Mouse (Mus musculus): ENCODE measurements at regions not wholly inside any gene's neighbourhood (a gene's known extent, or its start where the extent isn't known, plus 50 kb on each side); places are given as distances from the start of the nearest gene placed in this dataset.

- no peak overlapping the region for H3K27ac ChIP-seq (ENCODE audit: control insufficient read depth, insufficient read depth, low read depth, low read length, poor library complexity)
- no peak overlapping the region for H3K4me3 ChIP-seq (replicated peaks; ENCODE audit: control insufficient read depth, low read depth, low read length)
- no peaks in the 10 kb centered on the region for H3K4me1 ChIP-seq (ENCODE audit: control insufficient read depth, insufficient read depth, low read length)
- TF ChIP-seq POLR2A (IDR thresholded peaks at IDR 0.05; ENCODE audit: borderline replicate concordance, control insufficient read depth, low read depth, low read length) (no peak), CTCF (IDR thresholded peaks at IDR 0.05; ENCODE audit: control insufficient read depth, insufficient read depth, low read length) (no peak)
- 10% methylated on average over 1 of the region's 1 CpGs for WGBS
These were observed 164.1 kb upstream of the Fat4 start for GRCm38 (mm10) chr3:38722606-38723005.

GRCm38 (mm10) chr3:38712078-38712873 is 174.5 kb upstream of the Fat4 start:
- Histone ChIP-seq H3K27ac (ENCODE audit: control insufficient read depth, insufficient read depth, low read depth, low read length, poor library complexity) (no peak overlapping the region), H3K4me1 (ENCODE audit: control insufficient read depth, insufficient read depth, low read length) (no peaks in the 10 kb centered on the region), H3K4me3 (replicated peaks; ENCODE audit: control insufficient read depth, low read depth, low read length) (no peak overlapping the region)
- TF ChIP-seq POLR2A (IDR thresholded peaks at IDR 0.05; ENCODE audit: borderline replicate concordance, control insufficient read depth, low read depth, low read length): no peak
- TF ChIP-seq CTCF (IDR thresholded peaks at IDR 0.05; ENCODE audit: control insufficient read depth, insufficient read depth, low read length): no peak
- WGBS: 62% methylated on average over 9 of the region's 9 CpGs

GRCm38 (mm10) chr3:38711229-38711628 is 175.5 kb upstream of the Fat4 start:
- WGBS: 83% methylated on average over 6 of the region's 6 CpGs
- H3K27ac ChIP-seq (ENCODE audit: control insufficient read depth, insufficient read depth, low read depth, low read length, poor library complexity): no peak overlapping the region
- H3K4me3 ChIP-seq (replicated peaks; ENCODE audit: control insufficient read depth, low read depth, low read length): no peak overlapping the region
- TF ChIP-seq CTCF (IDR thresholded peaks at IDR 0.05; ENCODE audit: control insufficient read depth, insufficient read depth, low read length): no peak
- no peak for TF ChIP-seq POLR2A (IDR thresholded peaks at IDR 0.05; ENCODE audit: borderline replicate concordance, control insufficient read depth, low read depth, low read length)
- H3K4me1 ChIP-seq (ENCODE audit: control insufficient read depth, insufficient read depth, low read length): no peaks in the 10 kb centered on the region

GRCm38 (mm10) chr3:38707891-38708290 is 178.8 kb upstream of the Fat4 start:
- Histone ChIP-seq H3K4me3 (replicated peaks; ENCODE audit: control insufficient read depth, low read depth, low read length) (no peak overlapping the region), H3K27ac (ENCODE audit: control insufficient read depth, insufficient read depth, low read depth, low read length, poor library complexity) (no peak overlapping the region), H3K4me1 (ENCODE audit: control insufficient read depth, insufficient read depth, low read length) (no peaks in the 10 kb centered on the region)
- 67% methylated on average over 3 of the region's 3 CpGs for WGBS
- TF ChIP-seq CTCF (IDR thresholded peaks at IDR 0.05; ENCODE audit: control insufficient read depth, insufficient read depth, low read length) (no peak), POLR2A (IDR thresholded peaks at IDR 0.05; ENCODE audit: borderline replicate concordance, control insufficient read depth, low read depth, low read length) (no peak)

- no peaks in the 10 kb centered on the region for H3K4me1 ChIP-seq (ENCODE audit: control insufficient read depth, insufficient read depth, low read length)
- WGBS: 78% methylated on average over 5 of the region's 5 CpGs
- TF ChIP-seq CTCF (IDR thresholded peaks at IDR 0.05; ENCODE audit: control insufficient read depth, insufficient read depth, low read length) (no peak), POLR2A (IDR thresholded peaks at IDR 0.05; ENCODE audit: borderline replicate concordance, control insufficient read depth, low read depth, low read length) (no peak)
- H3K27ac ChIP-seq (ENCODE audit: control insufficient read depth, insufficient read depth, low read depth, low read length, poor library complexity): no peak overlapping the region
- H3K4me3 ChIP-seq (replicated peaks; ENCODE audit: control insufficient read depth, low read depth, low read length): no peak overlapping the region
These were observed 187.5 kb upstream of the Fat4 start for GRCm38 (mm10) chr3:38699206-38699605.

- WGBS: 52% methylated on average over 8 of the region's 8 CpGs
- no peak for TF ChIP-seq POLR2A (IDR thresholded peaks at IDR 0.05; ENCODE audit: borderline replicate concordance, control insufficient read depth, low read depth, low read length)
- TF ChIP-seq CTCF (IDR thresholded peaks at IDR 0.05; ENCODE audit: control insufficient read depth, insufficient read depth, low read length): no peak
- no peak overlapping the region for H3K27ac ChIP-seq (ENCODE audit: control insufficient read depth, insufficient read depth, low read depth, low read length, poor library complexity)
- no peak overlapping the region for H3K4me3 ChIP-seq (replicated peaks; ENCODE audit: control insufficient read depth, low read depth, low read length)
- no peaks in the 10 kb centered on the region for H3K4me1 ChIP-seq (ENCODE audit: control insufficient read depth, insufficient read depth, low read length)
These were observed 188.9 kb upstream of the Fat4 start for GRCm38 (mm10) chr3:38697871-38698270.

- TF ChIP-seq POLR2A (IDR thresholded peaks at IDR 0.05; ENCODE audit: borderline replicate concordance, control insufficient read depth, low read depth, low read length) (no peak), CTCF (IDR thresholded peaks at IDR 0.05; ENCODE audit: control insufficient read depth, insufficient read depth, low read length) (no peak)
- 75% methylated on average over 2 of the region's 2 CpGs for WGBS
- no peak overlapping the region for H3K4me3 ChIP-seq (replicated peaks; ENCODE audit: control insufficient read depth, low read depth, low read length)
These were observed 189.4 kb upstream of the Fat4 start for GRCm38 (mm10) chr3:38697349-38697748.

GRCm38 (mm10) chr3:38695836-38696235 is 190.9 kb upstream of the Fat4 start:
- WGBS: 80% methylated on average over 7 of the region's 7 CpGs
- Histone ChIP-seq H3K27ac (ENCODE audit: control insufficient read depth, insufficient read depth, low read depth, low read length, poor library complexity) (no peak overlapping the region), H3K4me3 (replicated peaks; ENCODE audit: control insufficient read depth, low read depth, low read length) (no peak overlapping the region), H3K4me1 (ENCODE audit: control insufficient read depth, insufficient read depth, low read length) (no peaks in the 10 kb centered on the region)
- TF ChIP-seq CTCF (IDR thresholded peaks at IDR 0.05; ENCODE audit: control insufficient read depth, insufficient read depth, low read length) (no peak), POLR2A (IDR thresholded peaks at IDR 0.05; ENCODE audit: borderline replicate concordance, control insufficient read depth, low read depth, low read length) (no peak)

More at GRCm38 (mm10) chr3:38697349-38697748, 189.4 kb upstream of the Fat4 start:
- no peaks in the 10 kb centered on the region for H3K4me1 ChIP-seq (ENCODE audit: control insufficient read depth, insufficient read depth, low read length)
- no peak overlapping the region for H3K27ac ChIP-seq (ENCODE audit: control insufficient read depth, insufficient read depth, low read depth, low read length, poor library complexity)
